ENCODE assay signal across 11 mouse cellular contexts in genomic region chr2:117432010-117432409, GRCm38 (mm10).
A peak's percentile ranks its signal among the peaks of the same experiment; 100 is the strongest.
DNase-seq lines count a peak whose midpoint lies in the region; ATAC-seq lines count a peak whose summit lies in the region.
"Had no signal": no experiment of that assay in that cellular context is flagged by ENCODE, and none has a peak within 500 bp of the region (broad histone marks: within the 10 kb centered on the region; RNA-seq: fewer than 3 reads in every experiment).

No protein-coding gene starts in this region.

- 0 out of 2 replicates have a peak, but pooled peaks have one; percentile 26 for ATAC-seq in megakaryocyte progenitor cell, adult 5-6 weeks (replicated peaks; ENCODE audit: poor library complexity)

- peak; percentile 46 for DNase-seq in thymus, postnatal 0 days (ENCODE audit: low spot score)
- no peak for DNase-seq in thymus, adult 18-20 months
- peak; percentile 83 to 91 for DNase-seq in layer of hippocampus, adult 18-20 months (ENCODE audit: low spot score in 2 of 2)
- DNase-seq in gastrocnemius, postnatal 4 days (ENCODE audit: low spot score in 2 of 2), result no peak
- DNase-seq in testis, postnatal 14 days (ENCODE audit: low spot score), result no peak
- no peak for DNase-seq in kidney, postnatal 10 days
- no peak for DNase-seq in T-cell, adult 2 months (ENCODE audit: low spot score)
- DNase-seq: cerebellum, postnatal 36 days; gastrocnemius, postnatal 10 days; kidney, postnatal 4 days had no signal

Comparison
In these comparisons a context has a peak if more than half of its experiments do, and no peak if none do; other contexts are left out.
1. DNase-seq: peak in thymus, postnatal 0 days (single experiment) and layer of hippocampus, adult 18-20 months (2 of 2); none in thymus, adult 18-20 months (0 of 2), gastrocnemius, postnatal 4 days (0 of 2), testis, postnatal 14 days (single experiment), kidney, postnatal 10 days (single experiment) and T-cell, adult 2 months (single experiment).